Mouse (Mus musculus): ENCODE results near the gene Olfr1395. TPM values are rescaled to one million over a fixed set of nuclear protein-coding genes. Genes with fewer than 3 reads are reported as not detected.

Gene Olfr1395
- polyA plus RNA-seq, 1 experiment, result not detected

GRCm38 (mm10) chr11:49112624-49113219 is 29.4 kb upstream of the Olfr1395 start:
- Histone ChIP-seq H3K27me3 (ENCODE audit: control insufficient read depth, insufficient read depth, insufficient read length) (peaks cover 3% of the 10 kb centered on the region), H3K79me3 (ENCODE audit: low read depth) (no peaks in the 10 kb centered on the region)
- no peak for TF ChIP-seq MYOD1 (IDR thresholded peaks at IDR 0.05; ENCODE audit: control insufficient read depth, insufficient read length, low read depth)
- no peak for TF ChIP-seq MAX (IDR thresholded peaks at IDR 0.05)
- TF ChIP-seq USF1 (IDR thresholded peaks at IDR 0.05; ENCODE audit: low read depth), result no peak
- TF ChIP-seq MYOG (IDR thresholded peaks at IDR 0.05; ENCODE audit: control insufficient read depth, extremely low read depth, insufficient read length), result no peak

GRCm38 (mm10) chr11:49114158-49114557 is 27.9 kb upstream of the Olfr1395 start:
- Histone ChIP-seq H3ac (ENCODE audit: control insufficient read depth, insufficient read length, low read depth) (no peak overlapping the region), H3K4me3 (ENCODE audit: insufficient read depth, poor library complexity, severe bottlenecking) (no peak overlapping the region), H3K27me3 (ENCODE audit: control insufficient read depth, insufficient read depth, insufficient read length) (peaks cover 3% of the 10 kb centered on the region), H3K36me3 (ENCODE audit: control insufficient read depth, insufficient read depth) (no peaks in the 10 kb centered on the region), H3K79me2 (ENCODE audit: control insufficient read depth, insufficient read depth) (no peaks in the 10 kb centered on the region), H3K79me3 (ENCODE audit: low read depth) (no peaks in the 10 kb centered on the region)
- TF ChIP-seq USF1 (IDR thresholded peaks at IDR 0.05; ENCODE audit: low read depth), result no peak
- no peak for TF ChIP-seq CTCF (IDR thresholded peaks at IDR 0.05; ENCODE audit: control insufficient read depth, insufficient read depth, insufficient read length)
- TF ChIP-seq FOSL1 (IDR thresholded peaks at IDR 0.05; ENCODE audit: insufficient read depth, low read length, poor library complexity, severe bottlenecking), result no peak
- no peak for TF ChIP-seq CEBPB (IDR thresholded peaks at IDR 0.05; ENCODE audit: low read depth)
- no peak for TF ChIP-seq MAX (IDR thresholded peaks at IDR 0.05)
- no peak for TF ChIP-seq MYOD1 (IDR thresholded peaks at IDR 0.05; ENCODE audit: control insufficient read depth, insufficient read length, low read depth)
- TF ChIP-seq MYOG (IDR thresholded peaks at IDR 0.05; ENCODE audit: control insufficient read depth, extremely low read depth, insufficient read length), result no peak

More at GRCm38 (mm10) chr11:49112624-49113219, 29.4 kb upstream of the Olfr1395 start:
- Histone ChIP-seq H3ac (ENCODE audit: control insufficient read depth, insufficient read length, low read depth) (no peak overlapping the region), H3K4me3 (ENCODE audit: insufficient read depth, poor library complexity, severe bottlenecking) (no peak overlapping the region), H3K79me2 (ENCODE audit: control insufficient read depth, insufficient read depth) (no peaks in the 10 kb centered on the region), H3K36me3 (ENCODE audit: control insufficient read depth, insufficient read depth) (no peaks in the 10 kb centered on the region)

GRCm38 (mm10) chr11:49114774-49115173 is 27.3 kb upstream of the Olfr1395 start, which contains the start of gene Olfr1396:
Gene Olfr1396 (minus strand): TSS chr11:49114874.
- no peaks in the 10 kb centered on the region for H3K79me2 ChIP-seq (ENCODE audit: control insufficient read depth, insufficient read depth)
- no peaks in the 10 kb centered on the region for H3K36me3 ChIP-seq (ENCODE audit: control insufficient read depth, insufficient read depth)
- no peak within 1 kb of the TSS for H3K4me3 ChIP-seq (ENCODE audit: insufficient read depth, poor library complexity, severe bottlenecking)
- no peaks in the 10 kb centered on the region for H3K79me3 ChIP-seq (ENCODE audit: low read depth)
- H3ac ChIP-seq (ENCODE audit: control insufficient read depth, insufficient read length, low read depth), result no peak within 1 kb of the TSS
- peaks cover 3% of the 10 kb centered on the region for H3K27me3 ChIP-seq (ENCODE audit: control insufficient read depth, insufficient read depth, insufficient read length)
- TF ChIP-seq FOSL1 (IDR thresholded peaks at IDR 0.05; ENCODE audit: insufficient read depth, low read length, poor library complexity, severe bottlenecking) (no peak), USF1 (IDR thresholded peaks at IDR 0.05; ENCODE audit: low read depth) (no peak)

GRCm38 (mm10) chr11:49119635-49120034 is 22.4 kb upstream of the Olfr1395 start:
- H3K4me3 ChIP-seq (ENCODE audit: insufficient read depth, poor library complexity, severe bottlenecking), result no peak overlapping the region
- H3K79me2 ChIP-seq (ENCODE audit: control insufficient read depth, insufficient read depth), result no peaks in the 10 kb centered on the region
- no peaks in the 10 kb centered on the region for H3K79me3 ChIP-seq (ENCODE audit: low read depth)
- H3K27me3 ChIP-seq (ENCODE audit: control insufficient read depth, insufficient read depth, insufficient read length), result no peaks in the 10 kb centered on the region
- H3ac ChIP-seq (ENCODE audit: control insufficient read depth, insufficient read length, low read depth), result no peak overlapping the region
- TF ChIP-seq FOSL1 (IDR thresholded peaks at IDR 0.05; ENCODE audit: insufficient read depth, low read length, poor library complexity, severe bottlenecking), result no peak
- TF ChIP-seq MYOG (IDR thresholded peaks at IDR 0.05; ENCODE audit: control insufficient read depth, extremely low read depth, insufficient read length), result no peak
- TF ChIP-seq CTCF (IDR thresholded peaks at IDR 0.05; ENCODE audit: control insufficient read depth, insufficient read depth, insufficient read length), result no peak
- no peak for TF ChIP-seq USF1 (IDR thresholded peaks at IDR 0.05; ENCODE audit: low read depth)
- no peak for TF ChIP-seq MAX (IDR thresholded peaks at IDR 0.05)
- TF ChIP-seq MYOD1 (IDR thresholded peaks at IDR 0.05; ENCODE audit: control insufficient read depth, insufficient read length, low read depth), result no peak
- no peak for TF ChIP-seq CEBPB (IDR thresholded peaks at IDR 0.05; ENCODE audit: low read depth)
- H3K36me3 ChIP-seq (ENCODE audit: control insufficient read depth, insufficient read depth), result no peaks in the 10 kb centered on the region

GRCm38 (mm10) chr11:49124169-49124568 is 17.9 kb upstream of the Olfr1395 start:
- H3K36me3 ChIP-seq (ENCODE audit: control insufficient read depth, insufficient read depth), result no peaks in the 10 kb centered on the region
- no peaks in the 10 kb centered on the region for H3K79me3 ChIP-seq (ENCODE audit: low read depth)
- H3K4me3 ChIP-seq (ENCODE audit: insufficient read depth, poor library complexity, severe bottlenecking), result no peak overlapping the region
- no peaks in the 10 kb centered on the region for H3K27me3 ChIP-seq (ENCODE audit: control insufficient read depth, insufficient read depth, insufficient read length)
- TF ChIP-seq CEBPB (IDR thresholded peaks at IDR 0.05; ENCODE audit: low read depth) (no peak), FOSL1 (IDR thresholded peaks at IDR 0.05; ENCODE audit: insufficient read depth, low read length, poor library complexity, severe bottlenecking) (no peak), MAX (IDR thresholded peaks at IDR 0.05) (no peak), CTCF (IDR thresholded peaks at IDR 0.05; ENCODE audit: control insufficient read depth, insufficient read depth, insufficient read length) (no peak), USF1 (IDR thresholded peaks at IDR 0.05; ENCODE audit: low read depth) (no peak), MYOG (IDR thresholded peaks at IDR 0.05; ENCODE audit: control insufficient read depth, extremely low read depth, insufficient read length) (no peak), MYOD1 (IDR thresholded peaks at IDR 0.05; ENCODE audit: control insufficient read depth, insufficient read length, low read depth) (no peak)
- H3K79me2 ChIP-seq (ENCODE audit: control insufficient read depth, insufficient read depth), result no peaks in the 10 kb centered on the region
- H3ac ChIP-seq (ENCODE audit: control insufficient read depth, insufficient read length, low read depth), result no peak overlapping the region

GRCm38 (mm10) chr11:49154077-49154476 is 12.0 kb downstream of the Olfr1395 start, which contains the start of gene Olfr1394:
Gene Olfr1394 (plus strand): TSS chr11:49154377.
- TF ChIP-seq CEBPB (IDR thresholded peaks at IDR 0.05; ENCODE audit: low read depth) (no peak), MAX (IDR thresholded peaks at IDR 0.05) (no peak), MYOD1 (IDR thresholded peaks at IDR 0.05; ENCODE audit: control insufficient read depth, insufficient read length, low read depth) (no peak), USF1 (IDR thresholded peaks at IDR 0.05; ENCODE audit: low read depth) (no peak), MYOG (IDR thresholded peaks at IDR 0.05; ENCODE audit: control insufficient read depth, extremely low read depth, insufficient read length) (no peak), FOSL1 (IDR thresholded peaks at IDR 0.05; ENCODE audit: insufficient read depth, low read length, poor library complexity, severe bottlenecking) (no peak), CTCF (IDR thresholded peaks at IDR 0.05; ENCODE audit: control insufficient read depth, insufficient read depth, insufficient read length) (no peak)
- H3K4me3 ChIP-seq (ENCODE audit: insufficient read depth, poor library complexity, severe bottlenecking), result no peak within 1 kb of the TSS

More at GRCm38 (mm10) chr11:49154077-49154476, 12.0 kb downstream of the Olfr1395 start, which contains the start of gene Olfr1394:
- Histone ChIP-seq H3K79me2 (ENCODE audit: control insufficient read depth, insufficient read depth) (no peaks in the 10 kb centered on the region), H3K27me3 (ENCODE audit: control insufficient read depth, insufficient read depth, insufficient read length) (peaks cover 19% of the 10 kb centered on the region), H3ac (ENCODE audit: control insufficient read depth, insufficient read length, low read depth) (no peak within 1 kb of the TSS), H3K36me3 (ENCODE audit: control insufficient read depth, insufficient read depth) (no peaks in the 10 kb centered on the region), H3K79me3 (ENCODE audit: low read depth) (no peaks in the 10 kb centered on the region)

Data from C2C12 (cell line).